Mouse (Mus musculus): ENCODE measurements around the gene Hist4h4. TPM values are rescaled to one million over a fixed set of nuclear protein-coding genes. Genes with fewer than 3 reads are reported as not detected.

Gene Hist4h4
- total and polyA plus RNA-seq, 2 experiments = 0.21 to 9.9 TPM

DNA sequence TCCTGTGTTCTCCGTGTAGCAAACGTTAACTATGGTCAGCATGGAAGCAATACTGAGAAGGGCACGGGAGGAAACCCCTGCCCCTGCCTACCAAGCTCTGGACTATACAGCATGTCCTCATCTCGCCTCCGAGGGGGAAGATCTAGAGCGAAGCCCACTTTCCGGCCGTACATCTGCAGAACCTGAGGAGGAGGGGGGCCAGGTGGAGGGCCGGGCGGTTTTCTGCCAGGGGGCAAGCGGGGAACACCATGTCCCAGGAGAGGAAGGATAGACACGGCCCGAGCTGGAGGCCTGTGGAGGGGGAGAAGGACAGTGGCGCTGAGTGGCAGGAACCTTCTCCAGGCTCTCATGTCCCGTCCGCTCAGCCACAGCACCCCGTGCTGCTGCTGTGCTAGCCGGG is 16.9 kb upstream of the Hist4h4 start:
- Histone ChIP-seq H3K79me2 (ENCODE audit: control insufficient read depth, insufficient read depth, low read length) (no peaks in the 10 kb centered on the region; the same call in 1 of the 2 replicates), H3K4me3 (ENCODE audit: insufficient read depth, low read depth, low read length) (no peak overlapping the region), H3K27me3 (ENCODE audit: control insufficient read depth, insufficient read depth, low read length) (no peaks in the 10 kb centered on the region), H3K36me3 (ENCODE audit: control insufficient read depth, insufficient read depth, low read length) (peaks cover 68% of the 10 kb centered on the region), H3K27ac (replicated peaks; ENCODE audit: insufficient read depth, low read depth, low read length) (no peak overlapping the region), H3K4me1 (ENCODE audit: control insufficient read depth, insufficient read depth, low read length) (no peaks in the 10 kb centered on the region), H3K9ac (ENCODE audit: low read depth, low read length) (no peak overlapping the region)
- TF ChIP-seq CTCF (IDR thresholded peaks at IDR 0.05; ENCODE audit: low read depth, low read length) (no peak), POLR2A (IDR thresholded peaks at IDR 0.05; ENCODE audit: extremely low read depth, insufficient read depth, low read length) (no peak)
- 95% methylated on average over 18 of the region's 18 CpGs for WGBS
- DNase-seq (ENCODE audit: extremely low read depth, low read depth, low spot score) = no peak

DNA sequence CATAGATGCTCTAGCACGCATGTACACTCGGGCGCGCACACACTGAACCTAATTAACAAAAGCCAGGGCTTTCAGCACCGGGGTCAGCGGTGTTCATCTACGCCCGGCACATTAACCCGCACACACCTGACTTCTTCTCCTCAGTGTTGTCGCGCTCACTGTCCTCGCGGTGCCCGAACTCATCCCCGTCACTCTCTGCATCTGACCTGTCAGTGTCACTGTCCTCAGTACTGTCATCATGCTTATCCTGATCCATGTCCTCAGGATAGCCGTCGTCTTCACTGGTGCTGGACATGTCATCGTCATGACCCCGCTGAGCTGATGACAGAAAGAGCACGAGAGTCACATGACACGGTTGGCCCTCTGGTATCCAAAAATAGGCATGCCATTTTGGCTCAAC is 16.2 kb upstream of the Hist4h4 start:
- no peaks in the 10 kb centered on the region for H3K4me1 ChIP-seq (ENCODE audit: control insufficient read depth, insufficient read depth, low read length)
- H3K36me3 ChIP-seq (ENCODE audit: control insufficient read depth, insufficient read depth, low read length) = peaks cover 73% of the 10 kb centered on the region
- H3K79me2 ChIP-seq (ENCODE audit: control insufficient read depth, insufficient read depth, low read length) = no peaks in the 10 kb centered on the region
- TF ChIP-seq CTCF (IDR thresholded peaks at IDR 0.05; ENCODE audit: low read depth, low read length) (no peak), POLR2A (IDR thresholded peaks at IDR 0.05; ENCODE audit: extremely low read depth, insufficient read depth, low read length) (no peak)
- H3K27ac ChIP-seq (replicated peaks; ENCODE audit: insufficient read depth, low read depth, low read length) = no peak overlapping the region
- no peak for DNase-seq (ENCODE audit: extremely low read depth, low read depth, low spot score)
- WGBS = 95% methylated on average over 21 of the region's 21 CpGs
- H3K9ac ChIP-seq (ENCODE audit: low read depth, low read length) = no peak overlapping the region
- H3K4me3 ChIP-seq (ENCODE audit: insufficient read depth, low read depth, low read length) = no peak overlapping the region
- H3K27me3 ChIP-seq (ENCODE audit: control insufficient read depth, insufficient read depth, low read length) = no peaks in the 10 kb centered on the region

GRCm38 (mm10) chr6:136817549-136817948 is 13.3 kb upstream of the Hist4h4 start:
- no peak for DNase-seq (ENCODE audit: extremely low read depth, low read depth, low spot score)
- no peak overlapping the region for H3K9ac ChIP-seq (ENCODE audit: low read depth, low read length)
- H3K4me1 ChIP-seq (ENCODE audit: control insufficient read depth, insufficient read depth, low read length) = no peaks in the 10 kb centered on the region
- TF ChIP-seq CTCF (IDR thresholded peaks at IDR 0.05; ENCODE audit: low read depth, low read length) (no peak), POLR2A (IDR thresholded peaks at IDR 0.05; ENCODE audit: extremely low read depth, insufficient read depth, low read length) (no peak)
- H3K27ac ChIP-seq (replicated peaks; ENCODE audit: insufficient read depth, low read depth, low read length) = no peak overlapping the region
- H3K27me3 ChIP-seq (ENCODE audit: control insufficient read depth, insufficient read depth, low read length) = no peaks in the 10 kb centered on the region
- no peaks in the 10 kb centered on the region for H3K79me2 ChIP-seq (ENCODE audit: control insufficient read depth, insufficient read depth, low read length)
- no peak overlapping the region for H3K4me3 ChIP-seq (ENCODE audit: insufficient read depth, low read depth, low read length)
- WGBS = 93% methylated on average over 3 of the region's 3 CpGs
- peaks cover 68% of the 10 kb centered on the region for H3K36me3 ChIP-seq (ENCODE audit: control insufficient read depth, insufficient read depth, low read length)

GRCm38 (mm10) chr6:136816826-136817225 is 12.6 kb upstream of the Hist4h4 start:
- no peaks in the 10 kb centered on the region for H3K27me3 ChIP-seq (ENCODE audit: control insufficient read depth, insufficient read depth, low read length)
- no peaks in the 10 kb centered on the region for H3K79me2 ChIP-seq (ENCODE audit: control insufficient read depth, insufficient read depth, low read length)
- TF ChIP-seq POLR2A (IDR thresholded peaks at IDR 0.05; ENCODE audit: extremely low read depth, insufficient read depth, low read length) = no peak
- no peak for TF ChIP-seq CTCF (IDR thresholded peaks at IDR 0.05; ENCODE audit: low read depth, low read length)
- no peak overlapping the region for H3K9ac ChIP-seq (ENCODE audit: low read depth, low read length)
- no peak for DNase-seq (ENCODE audit: extremely low read depth, low read depth, low spot score)
- H3K27ac ChIP-seq (replicated peaks; ENCODE audit: insufficient read depth, low read depth, low read length) = no peak overlapping the region
- H3K4me3 ChIP-seq (ENCODE audit: insufficient read depth, low read depth, low read length) = no peak overlapping the region
- WGBS = 92% methylated on average over 21 of the region's 21 CpGs
- peaks cover 63% of the 10 kb centered on the region for H3K36me3 ChIP-seq (ENCODE audit: control insufficient read depth, insufficient read depth, low read length)
- no peaks in the 10 kb centered on the region for H3K4me1 ChIP-seq (ENCODE audit: control insufficient read depth, insufficient read depth, low read length)

DNA sequence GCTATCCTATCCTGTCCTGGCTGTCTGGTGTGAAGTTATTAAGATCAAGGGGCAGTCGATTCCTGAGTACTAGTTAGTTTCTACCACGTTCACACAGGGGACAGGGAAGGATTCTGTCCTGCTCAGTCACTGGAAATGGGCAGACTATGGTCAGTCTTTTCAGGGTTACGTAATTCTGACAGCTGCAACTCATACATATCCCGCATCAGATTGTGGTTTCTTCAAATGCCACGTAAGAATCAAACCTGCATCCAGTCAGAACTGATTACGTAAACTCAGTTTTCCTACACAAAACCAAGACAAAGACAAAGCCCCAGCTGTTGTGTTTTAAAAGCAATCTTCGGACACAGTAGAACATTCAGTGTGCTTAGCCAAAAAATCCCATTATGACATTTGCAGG is 11.2 kb upstream of the Hist4h4 start:
- Histone ChIP-seq H3K27ac (replicated peaks; ENCODE audit: insufficient read depth, low read depth, low read length) (no peak overlapping the region), H3K79me2 (ENCODE audit: control insufficient read depth, insufficient read depth, low read length) (no peaks in the 10 kb centered on the region), H3K27me3 (ENCODE audit: control insufficient read depth, insufficient read depth, low read length) (no peaks in the 10 kb centered on the region), H3K4me1 (ENCODE audit: control insufficient read depth, insufficient read depth, low read length) (no peaks in the 10 kb centered on the region), H3K4me3 (ENCODE audit: insufficient read depth, low read depth, low read length) (no peak overlapping the region), H3K9ac (ENCODE audit: low read depth, low read length) (no peak overlapping the region), H3K36me3 (ENCODE audit: control insufficient read depth, insufficient read depth, low read length) (peaks cover 49% of the 10 kb centered on the region)
- WGBS = 92% methylated on average over 7 of the region's 7 CpGs
- no peak for TF ChIP-seq POLR2A (IDR thresholded peaks at IDR 0.05; ENCODE audit: extremely low read depth, insufficient read depth, low read length)
- no peak for TF ChIP-seq CTCF (IDR thresholded peaks at IDR 0.05; ENCODE audit: low read depth, low read length)
- no peak for DNase-seq (ENCODE audit: extremely low read depth, low read depth, low spot score)

- H3K9ac ChIP-seq (ENCODE audit: low read depth, low read length) = no peak overlapping the region
- WGBS = 61% methylated on average over 4 of the region's 4 CpGs
- H3K4me3 ChIP-seq (ENCODE audit: insufficient read depth, low read depth, low read length) = no peak overlapping the region
- H3K27me3 ChIP-seq (ENCODE audit: control insufficient read depth, insufficient read depth, low read length) = no peaks in the 10 kb centered on the region
- DNase-seq (ENCODE audit: extremely low read depth, low read depth, low spot score) = no peak
- H3K27ac ChIP-seq (replicated peaks; ENCODE audit: insufficient read depth, low read depth, low read length) = no peak overlapping the region
- no peaks in the 10 kb centered on the region; the same call in 1 of the 2 replicates for H3K79me2 ChIP-seq (ENCODE audit: control insufficient read depth, insufficient read depth, low read length)
- H3K36me3 ChIP-seq (ENCODE audit: control insufficient read depth, insufficient read depth, low read length) = peaks cover 35% of the 10 kb centered on the region
- H3K4me1 ChIP-seq (ENCODE audit: control insufficient read depth, insufficient read depth, low read length) = peaks cover 8% of the 10 kb centered on the region
- TF ChIP-seq POLR2A (IDR thresholded peaks at IDR 0.05; ENCODE audit: extremely low read depth, insufficient read depth, low read length) = no peak
- TF ChIP-seq CTCF (IDR thresholded peaks at IDR 0.05; ENCODE audit: low read depth, low read length) = no peak; the same call in 1 of the 2 replicates
Observed at GRCm38 (mm10) chr6:136813117-136813516, 8.9 kb upstream of the Hist4h4 start.

Data from liver, adult 2 months (tissue).